Comparison of ENCODE assay signal across 8 mouse cellular contexts in genomic region chr2:130629839-130630203, GRCm38 (mm10). TPM values are rescaled to one million over a fixed set of nuclear protein-coding genes. Genes with fewer than 3 reads are reported as not detected.
A peak's percentile ranks its signal among the peaks of the same experiment; 100 is the strongest.
DNase-seq lines count a peak whose midpoint lies in the region; ATAC-seq and TF ChIP-seq lines count a peak whose summit lies in the region.

TSS of gene Fastkd5 (minus strand) at chr2:130630027.
TSS of gene Ubox5 (minus strand) at chr2:130630038.

- H3K27me3 ChIP-seq in embryonic facial prominence, embryonic 15.5 days = peaks cover 13% of the 10 kb centered on the region
- H3K27me3 ChIP-seq in limb, embryonic 15.5 days = peaks cover 14% of the 10 kb centered on the region

- no peaks in the 10 kb centered on the region for H3K9me3 ChIP-seq in embryonic facial prominence, embryonic 15.5 days (replicated peaks)
- H3K9me3 ChIP-seq in limb, embryonic 15.5 days = no peaks in the 10 kb centered on the region

- peak within 1 kb of the TSS; percentile 93 for H3K4me3 ChIP-seq in bone marrow, adult 2 months (replicated peaks; ENCODE audit: control insufficient read depth, low read depth, low read length)
- peak within 1 kb of the TSS; percentile 100 for H3K4me3 ChIP-seq in embryonic facial prominence, embryonic 15.5 days (replicated peaks)
- peak within 1 kb of the TSS; percentile 100 for H3K4me3 ChIP-seq in limb, embryonic 15.5 days

- peak; percentile 73; the same call in 1 of the 2 replicates for TF ChIP-seq POLR2A in bone marrow, adult 2 months (IDR thresholded peaks at IDR 0.05; ENCODE audit: borderline replicate concordance, control insufficient read depth, low read depth, low read length)

- peak; percentile 83 for ATAC-seq in embryonic facial prominence, embryonic 15.5 days (ENCODE audit: insufficient number of reproducible peaks, low FRiP score, low TSS enrichment, low read depth)
- ATAC-seq in limb, embryonic 15.5 days (ENCODE audit: insufficient number of reproducible peaks, low FRiP score, low TSS enrichment, low read depth) = peak; percentile 66; the same call in 1 of the 2 replicates

- peak; percentile 94 for DNase-seq in 3T3-L1 (ENCODE audit: low read depth, low spot score)
- DNase-seq in heart, adult 8-10 months (ENCODE audit: low spot score) = peak; percentile 94
- peak; percentile 94 for DNase-seq in kidney, adult 9 months
- DNase-seq in monocyte, adult 2 months (ENCODE audit: low read depth in 1 of 2, low spot score in 2 of 2) = peak; percentile 67 to 76
- DNase-seq in spleen, postnatal 36 days (ENCODE audit: low spot score in 2 of 2) = peak; percentile 79 to 84

- no peak for TF ChIP-seq CTCF in bone marrow, adult 2 months (IDR thresholded peaks at IDR 0.05; ENCODE audit: control insufficient read depth, insufficient read depth, low read length)

- WGBS in bone marrow, adult 2 months = under 1% methylated on average over 25 of the region's 25 CpGs
- WGBS in embryonic facial prominence, embryonic 15.5 days = under 1% methylated on average over 25 of the region's 25 CpGs
- under 1% methylated on average over 25 of the region's 25 CpGs for WGBS in limb, embryonic 15.5 days

- peak within 1 kb of the TSS; percentile 80 for H3K4me2 ChIP-seq in embryonic facial prominence, embryonic 15.5 days (replicated peaks)
- H3K4me2 ChIP-seq in limb, embryonic 15.5 days = peak within 1 kb of the TSS; percentile 81

- peak within 1 kb of the TSS; percentile 95 for H3K9ac ChIP-seq in embryonic facial prominence, embryonic 15.5 days
- peak within 1 kb of the TSS; percentile 96 for H3K9ac ChIP-seq in limb, embryonic 15.5 days

- H3K4me1 ChIP-seq in bone marrow, adult 2 months (ENCODE audit: control insufficient read depth, insufficient read depth, low read length) = peaks cover 2% of the 10 kb centered on the region; the same call in 1 of the 2 replicates
- H3K4me1 ChIP-seq in embryonic facial prominence, embryonic 15.5 days = peaks cover 18% of the 10 kb centered on the region
- H3K4me1 ChIP-seq in limb, embryonic 15.5 days = peaks cover 16% of the 10 kb centered on the region

- H3K36me3 ChIP-seq in embryonic facial prominence, embryonic 15.5 days = peaks cover 13% of the 10 kb centered on the region; the same call in 1 of the 2 replicates
- peaks cover 23% of the 10 kb centered on the region for H3K36me3 ChIP-seq in limb, embryonic 15.5 days

- peak within 1 kb of the TSS; percentile 84; the same call in 1 of the 2 replicates for H3K27ac ChIP-seq in bone marrow, adult 2 months (ENCODE audit: control insufficient read depth, insufficient read depth, low read depth, low read length, poor library complexity)
- peak within 1 kb of the TSS; percentile 71 for H3K27ac ChIP-seq in embryonic facial prominence, embryonic 15.5 days (replicated peaks)
- peak within 1 kb of the TSS; percentile 82 for H3K27ac ChIP-seq in limb, embryonic 15.5 days

RNA-seq across cellular contexts. Expression of gene Fastkd5, which starts in this region (rescaled TPM):
- polyA plus RNA-seq in bone marrow, adult 2 months (2011; ENCODE audit: insufficient read depth, insufficient read length, low replicate concordance, missing spikeins) = 2.5 and 3.1 TPM in 2 replicates
- polyA plus RNA-seq in embryonic facial prominence, embryonic 15.5 days (2015; fragmentation: Nextera tagmentation; extraction: Ambion mirVana) = 12.5 and 13.4 TPM in 2 replicates
- 1 to 10 TPM; 6.0 to 8.6 (median 8.1) TPM for total RNA-seq in heart, adult 8-10 months (2022)
- polyA plus RNA-seq in limb, embryonic 15.5 days (2015; fragmentation: Nextera tagmentation; extraction: Ambion mirVana) = 13.2 and 14.1 TPM in 2 replicates

RNA-seq across cellular contexts. Expression of gene Ubox5, which starts in this region (rescaled TPM):
- 2.3 and 5.4 TPM in 2 replicates for polyA plus RNA-seq in bone marrow, adult 2 months (2011; ENCODE audit: insufficient read depth, insufficient read length, low replicate concordance, missing spikeins)
- 11.8 TPM in 2 replicates for polyA plus RNA-seq in embryonic facial prominence, embryonic 15.5 days (2015; fragmentation: Nextera tagmentation; extraction: Ambion mirVana)
- total RNA-seq in heart, adult 8-10 months (2022) = 1 to 10 TPM; 5.0 to 5.7 (median 5.2) TPM
- 10.8 and 11.0 TPM in 2 replicates for polyA plus RNA-seq in limb, embryonic 15.5 days (2015; fragmentation: Nextera tagmentation; extraction: Ambion mirVana)

Comparison
In these comparisons a context has a peak if more than half of its experiments do, and no peak if none do; other contexts are left out.
1. Peak in every context shown above with its lines: DNase-seq, ATAC-seq, H3K4me3 ChIP-seq and H3K27ac ChIP-seq.